Mouse (Mus musculus) forebrain, embryonic 13.5 days (tissue): ENCODE measurements around the gene Gm38431. TPM values are rescaled to one million over a fixed set of nuclear protein-coding genes. Genes with fewer than 3 reads are reported as not detected.

Source experiments
- ATAC-seq: fragments of 200-750 bp; cut with Nextera tagmentation; 2 replicates; pipeline ENCODE4 v1.8.0; 2017
- H3K27ac ChIP-seq: fragments of 300-500 bp; sonication (generic); 2 replicates; pipeline ENCODE4 v1.5.1; 2015; ENCODE audit warnings: inconsistent platforms, mild to moderate bottlenecking, moderate library complexity
- H3K27me3 ChIP-seq: fragments of 300-500 bp; sonication (generic); 2 replicates; pipeline ENCODE4 v1.6.1; 2015; ENCODE audit warnings: mild to moderate bottlenecking, inconsistent platforms
- H3K36me3 ChIP-seq: fragments of 300-500 bp; sonication (generic); 2 replicates; pipeline ENCODE4 v1.6.1; 2015; ENCODE audit warnings: mild to moderate bottlenecking, inconsistent platforms; ENCODE audit not compliant: poor library complexity, severe bottlenecking
- H3K4me1 ChIP-seq: fragments of 300-500 bp; sonication (generic); 2 replicates; pipeline ENCODE4 v1.6.1; 2015; ENCODE audit warnings: inconsistent platforms
- H3K4me2 ChIP-seq: fragments of 300-500 bp; sonication (generic); 2 replicates; pipeline ENCODE4 v1.6.1; 2015; ENCODE audit warnings: inconsistent platforms, mild to moderate bottlenecking, moderate library complexity
- H3K4me3 ChIP-seq: fragments of 300-500 bp; sonication (generic); 2 replicates; pipeline ENCODE4 v1.5.1; 2015; ENCODE audit warnings: mild to moderate bottlenecking, inconsistent platforms
- H3K9ac ChIP-seq: fragments of 300-500 bp; sonication (generic); 2 replicates; pipeline ENCODE4 v1.6.1; 2015; ENCODE audit warnings: mild to moderate bottlenecking, inconsistent platforms
- H3K9me3 ChIP-seq: fragments of 300-500 bp; sonication (generic); replicated peaks from 2 replicates; pipeline ENCODE4 v1.6.1; 2016; ENCODE audit warnings: inconsistent platforms
- WGBS: fragments of 180-500 bp; shearing (Covaris S2); methylation state at CpG from one replicate; pipeline ENCODE4 v1.1.7; 2015; 5-methylcytosine and 5-hydroxymethylcytosine counted together
- microRNA counts: library from miRNA; unstranded; fragments of <30 nt; microRNA quantifications from one replicate; lab custom pipeline; 2016
- microRNA-seq: library from miRNA; unstranded; fragments of <30 nt; microRNA quantifications from one replicate; pipeline ENCODE4, GENCODE M21; 2016
- polyA plus RNA-seq: library from polyadenylated mRNA; unstranded; fragments of >200 nt; fragmentation: Nextera tagmentation; extraction: Ambion mirVana; gene quantifications from 2 replicates; pipeline ENCODE4 v1.2.1, GENCODE M21; 2015

Gm38431 gene
- polyA plus RNA-seq, 1 experiment from 2014 or later: 1.5 TPM

- Histone ChIP-seq H3K4me3 (no peak overlapping the region), H3K4me2 (no peak overlapping the region), H3K27me3 (peaks cover 55% of the 10 kb centered on the region), H3K4me1 (peaks cover 14% of the 10 kb centered on the region), H3K9me3 (no peaks in the 10 kb centered on the region), H3K36me3 (no peaks in the 10 kb centered on the region), H3K27ac (no peak overlapping the region), H3K9ac (no peak overlapping the region)
- 76% methylated on average over 19 of the region's 19 CpGs for WGBS
- ATAC-seq: no peak
Observed at GRCm38 (mm10) chr9:21025258-21025810, 66.5 kb downstream of the Gm38431 start.

- 84% methylated on average over 1 of the region's 1 CpGs for WGBS
Observed at GRCm38 (mm10) chr9:21022726-21023125, 69.1 kb downstream of the Gm38431 start.

GRCm38 (mm10) chr9:21022288-21022687 lies 69.5 kb downstream of the Gm38431 start:
- H3K4me1 ChIP-seq: no peaks in the 10 kb centered on the region
- H3K9me3 ChIP-seq: no peaks in the 10 kb centered on the region
- no peak overlapping the region for H3K4me3 ChIP-seq
- H3K27ac ChIP-seq: no peak overlapping the region
- WGBS: 61% methylated on average over 6 of the region's 6 CpGs
- no peaks in the 10 kb centered on the region for H3K36me3 ChIP-seq
- peaks cover 45% of the 10 kb centered on the region for H3K27me3 ChIP-seq
- ATAC-seq: no peak
- no peak overlapping the region for H3K9ac ChIP-seq
- no peak overlapping the region for H3K4me2 ChIP-seq

More at GRCm38 (mm10) chr9:21022726-21023125, 69.1 kb downstream of the Gm38431 start:
- Histone ChIP-seq H3K36me3 (no peaks in the 10 kb centered on the region), H3K4me3 (no peak overlapping the region), H3K9ac (no peak overlapping the region), H3K27ac (no peak overlapping the region), H3K27me3 (peaks cover 44% of the 10 kb centered on the region), H3K4me1 (no peaks in the 10 kb centered on the region), H3K4me2 (no peak overlapping the region), H3K9me3 (no peaks in the 10 kb centered on the region)
- ATAC-seq: no peak

GRCm38 (mm10) chr9:21021363-21021762 lies 70.4 kb downstream of the Gm38431 start:
- H3K4me1 ChIP-seq: no peaks in the 10 kb centered on the region
- 77% methylated on average over 3 of the region's 3 CpGs for WGBS
- H3K36me3 ChIP-seq: no peaks in the 10 kb centered on the region
- peaks cover 45% of the 10 kb centered on the region for H3K27me3 ChIP-seq
- no peak for ATAC-seq
- no peaks in the 10 kb centered on the region for H3K9me3 ChIP-seq
- H3K27ac ChIP-seq: no peak overlapping the region
- H3K4me3 ChIP-seq: no peak overlapping the region
- no peak overlapping the region for H3K9ac ChIP-seq
- H3K4me2 ChIP-seq: no peak overlapping the region

GRCm38 (mm10) chr9:21018600-21018999 lies 73.2 kb downstream of the Gm38431 start:
- no peak for ATAC-seq
- H3K9me3 ChIP-seq: no peaks in the 10 kb centered on the region
- WGBS: 77% methylated on average over 2 of the region's 2 CpGs

More at GRCm38 (mm10) chr9:21018600-21018999, 73.2 kb downstream of the Gm38431 start:
- Histone ChIP-seq H3K4me1 (peaks cover 10% of the 10 kb centered on the region), H3K4me3 (no peak overlapping the region), H3K36me3 (no peaks in the 10 kb centered on the region), H3K4me2 (no peak overlapping the region), H3K27me3 (peaks cover 62% of the 10 kb centered on the region), H3K27ac (no peak overlapping the region), H3K9ac (no peak overlapping the region)

MicroRNA genes within 50 kb of the gene (microRNA counts, 519-probe panel; counts per million panel counts)
- microRNA mmu-miR-1900 (lab: Ali Mortazavi, UCI): 4,023 counts per million, percentile 78 among the panel's probes with 10 or more counts

Small RNA genes within 50 kb of the gene (microRNA-seq; reads per million reads assigned to microRNA genes)
- gene Mir1900: not detected
- gene Mir7082: 2.4 reads per million

Other genes starting within 250 kb of the Gm38431 start
- 1.1 and 1.2 TPM in 2 replicates for gene A230050P20Rik, start 223.4 kb downstream of the Gm38431 start, polyA plus RNA-seq
- 8.5 and 11.1 TPM in 2 replicates for gene Angptl6, start 212.3 kb downstream of the Gm38431 start, polyA plus RNA-seq
- gene Ppan, start 203.8 kb downstream of the Gm38431 start, polyA plus RNA-seq: 57.7 and 65.2 TPM in 2 replicates
- gene Eif3g, start 193.4 kb downstream of the Gm38431 start, polyA plus RNA-seq: 327 and 332 TPM in 2 replicates
- gene Dnmt1, start 132.1 kb downstream of the Gm38431 start, polyA plus RNA-seq: 92.4 and 103 TPM in 2 replicates
- 6.8 and 10.3 TPM in 2 replicates for gene S1pr2, start 115.2 kb downstream of the Gm38431 start, polyA plus RNA-seq
- gene Mrpl4, start 89.3 kb downstream of the Gm38431 start, polyA plus RNA-seq: 115 and 124 TPM in 2 replicates
- 2.4 and 2.8 TPM in 2 replicates for gene Icam1, start 76.0 kb downstream of the Gm38431 start, polyA plus RNA-seq
- 0.17 and 0.37 TPM in 2 replicates for gene Icam4, start 62.6 kb downstream of the Gm38431 start, polyA plus RNA-seq
- gene Icam5, start 59.9 kb downstream of the Gm38431 start, polyA plus RNA-seq: 0.19 and 0.45 TPM in 2 replicates
- gene Zglp1, start 24.9 kb downstream of the Gm38431 start, polyA plus RNA-seq: 0.81 and 2.2 TPM in 2 replicates
- gene Gm49373, start 18.9 kb downstream of the Gm38431 start, polyA plus RNA-seq: 0.78 and 1.2 TPM in 2 replicates
- gene Fdx1l, start 18.4 kb downstream of the Gm38431 start, polyA plus RNA-seq: 46.0 and 51.9 TPM in 2 replicates
- gene Raver1, start within 50 bp of the Gm38431 start, polyA plus RNA-seq: 41.0 and 47.5 TPM in 2 replicates
- 9.1 and 11.3 TPM in 2 replicates for gene Tyk2, start 39.2 kb upstream of the Gm38431 start, polyA plus RNA-seq
- 229 and 232 TPM in 2 replicates for gene Cdc37, start 58.0 kb upstream of the Gm38431 start, polyA plus RNA-seq
- 15.7 TPM in 2 replicates for gene Pde4a, start 73.7 kb upstream of the Gm38431 start, polyA plus RNA-seq
- gene Keap1, start 147.4 kb upstream of the Gm38431 start, polyA plus RNA-seq: 55.7 and 60.0 TPM in 2 replicates
- 0.37 and 0.55 TPM in 2 replicates for gene S1pr5, start 156.4 kb upstream of the Gm38431 start, polyA plus RNA-seq
- gene Atg4d, start 173.3 kb upstream of the Gm38431 start, polyA plus RNA-seq: 60.2 and 60.3 TPM in 2 replicates
- gene Kri1, start 196.0 kb upstream of the Gm38431 start, polyA plus RNA-seq: 15.4 and 20.1 TPM in 2 replicates
- 85.4 and 88.3 TPM in 2 replicates for gene Cdkn2d, start 199.4 kb upstream of the Gm38431 start, polyA plus RNA-seq
- gene Ap1m2, start 220.3 kb upstream of the Gm38431 start, polyA plus RNA-seq: 0.39 and 0.52 TPM in 2 replicates
- 63.6 and 68.3 TPM in 2 replicates for gene Slc44a2, start 228.7 kb upstream of the Gm38431 start, polyA plus RNA-seq